Mouse (Mus musculus): ENCODE results near the gene Kirrel. TPM values are rescaled to one million over a fixed set of nuclear protein-coding genes. Genes with fewer than 3 reads are reported as not detected.

Gene Kirrel
- polyA plus RNA-seq, 1 experiment from 2014 or later = 11.6 TPM

GRCm38 (mm10) chr3:87082235-87082634 is 92.3 kb downstream of the Kirrel start:
- H3K4me1 ChIP-seq = no peaks in the 10 kb centered on the region
- H3K9me3 ChIP-seq (replicated peaks) = no peaks in the 10 kb centered on the region
- peaks cover 82% of the 10 kb centered on the region for H3K36me3 ChIP-seq
- no peak overlapping the region for H3K4me3 ChIP-seq
- H3K27ac ChIP-seq (replicated peaks) = no peak overlapping the region
- peak; percentile 64 for DNase-seq (ENCODE audit: low spot score)
- WGBS = 69% methylated on average over 3 of the region's 3 CpGs
- no peaks in the 10 kb centered on the region for H3K27me3 ChIP-seq (ENCODE audit: low read depth, poor library complexity, severe bottlenecking)

GRCm38 (mm10) chr3:87079751-87080150 is 94.8 kb downstream of the Kirrel start:
- Histone ChIP-seq H3K36me3 (peaks cover 57% of the 10 kb centered on the region), H3K27ac (replicated peaks) (no peak overlapping the region), H3K4me1 (no peaks in the 10 kb centered on the region), H3K27me3 (ENCODE audit: low read depth, poor library complexity, severe bottlenecking) (no peaks in the 10 kb centered on the region), H3K4me3 (no peak overlapping the region), H3K9me3 (replicated peaks) (no peaks in the 10 kb centered on the region)
- WGBS = 88% methylated on average over 4 of the region's 4 CpGs
- DNase-seq (ENCODE audit: low spot score) = no peak

GRCm38 (mm10) chr3:87079301-87079700 is 95.2 kb downstream of the Kirrel start:
- H3K36me3 ChIP-seq = peaks cover 53% of the 10 kb centered on the region
- DNase-seq (ENCODE audit: low spot score) = no peak

GRCm38 (mm10) chr3:87077681-87078080 is 96.9 kb downstream of the Kirrel start:
- 80% methylated on average over 9 of the region's 9 CpGs for WGBS
- Histone ChIP-seq H3K27me3 (ENCODE audit: low read depth, poor library complexity, severe bottlenecking) (no peaks in the 10 kb centered on the region), H3K4me3 (no peak overlapping the region), H3K27ac (replicated peaks) (no peak overlapping the region), H3K36me3 (peaks cover 36% of the 10 kb centered on the region), H3K9me3 (replicated peaks) (no peaks in the 10 kb centered on the region), H3K4me1 (peaks cover 3% of the 10 kb centered on the region; the same call in 1 of the 2 replicates)
- DNase-seq (ENCODE audit: low spot score) = no peak

More at GRCm38 (mm10) chr3:87079301-87079700, 95.2 kb downstream of the Kirrel start:
- Histone ChIP-seq H3K27me3 (ENCODE audit: low read depth, poor library complexity, severe bottlenecking) (no peaks in the 10 kb centered on the region), H3K27ac (replicated peaks) (no peak overlapping the region), H3K4me3 (no peak overlapping the region), H3K4me1 (no peaks in the 10 kb centered on the region), H3K9me3 (replicated peaks) (no peaks in the 10 kb centered on the region)
- WGBS = 93% methylated on average over 7 of the region's 7 CpGs

GRCm38 (mm10) chr3:87076899-87077298 is 97.6 kb downstream of the Kirrel start:
- no peaks in the 10 kb centered on the region for H3K9me3 ChIP-seq (replicated peaks)
- H3K27me3 ChIP-seq (ENCODE audit: low read depth, poor library complexity, severe bottlenecking) = no peaks in the 10 kb centered on the region
- no peak overlapping the region for H3K27ac ChIP-seq (replicated peaks)
- peaks cover 29% of the 10 kb centered on the region for H3K36me3 ChIP-seq
- H3K4me1 ChIP-seq = peaks cover 3% of the 10 kb centered on the region; the same call in 1 of the 2 replicates
- no peak for DNase-seq (ENCODE audit: low spot score)
- 87% methylated on average over 5 of the region's 5 CpGs for WGBS
- no peak overlapping the region for H3K4me3 ChIP-seq

- Histone ChIP-seq H3K27ac (replicated peaks) (0 out of 2 replicates have a peak overlapping the region, but pooled peaks have one; percentile 17), H3K36me3 (peaks cover 21% of the 10 kb centered on the region), H3K27me3 (ENCODE audit: low read depth, poor library complexity, severe bottlenecking) (no peaks in the 10 kb centered on the region), H3K4me1 (peaks cover 3% of the 10 kb centered on the region; the same call in 1 of the 2 replicates), H3K4me3 (no peak overlapping the region), H3K9me3 (replicated peaks) (no peaks in the 10 kb centered on the region)
- no peak for DNase-seq (ENCODE audit: low spot score)
- 89% methylated on average over 7 of the region's 7 CpGs for WGBS
Observed at GRCm38 (mm10) chr3:87076161-87076560, 98.4 kb downstream of the Kirrel start.

GRCm38 (mm10) chr3:87072612-87073515 is 101.7 kb downstream of the Kirrel start:
- H3K4me1 ChIP-seq = peaks cover 3% of the 10 kb centered on the region; the same call in 1 of the 2 replicates
- no peak overlapping the region for H3K4me3 ChIP-seq
- H3K27me3 ChIP-seq (ENCODE audit: low read depth, poor library complexity, severe bottlenecking) = no peaks in the 10 kb centered on the region
- H3K36me3 ChIP-seq = no peaks in the 10 kb centered on the region
- DNase-seq (ENCODE audit: low spot score) = no peak
- WGBS = 54% methylated on average over 13 of the region's 13 CpGs
- H3K27ac ChIP-seq (replicated peaks) = no peak overlapping the region
- H3K9me3 ChIP-seq (replicated peaks) = no peaks in the 10 kb centered on the region

GRCm38 (mm10) chr3:87072191-87072590 is 102.4 kb downstream of the Kirrel start:
- Histone ChIP-seq H3K4me1 (peaks cover 3% of the 10 kb centered on the region; the same call in 1 of the 2 replicates), H3K9me3 (replicated peaks) (no peaks in the 10 kb centered on the region), H3K36me3 (no peaks in the 10 kb centered on the region), H3K4me3 (no peak overlapping the region), H3K27me3 (ENCODE audit: low read depth, poor library complexity, severe bottlenecking) (no peaks in the 10 kb centered on the region), H3K27ac (replicated peaks) (no peak overlapping the region)
- WGBS = 88% methylated on average over 3 of the region's 3 CpGs
- no peak for DNase-seq (ENCODE audit: low spot score)

GRCm38 (mm10) chr3:87067396-87067975 is 107.1 kb downstream of the Kirrel start:
- H3K27ac ChIP-seq (replicated peaks) = no peak overlapping the region
- no peaks in the 10 kb centered on the region for H3K4me1 ChIP-seq
- no peaks in the 10 kb centered on the region for H3K27me3 ChIP-seq (ENCODE audit: low read depth, poor library complexity, severe bottlenecking)
- no peaks in the 10 kb centered on the region for H3K9me3 ChIP-seq (replicated peaks)
- WGBS = 84% methylated on average over 8 of the region's 8 CpGs
- no peak overlapping the region for H3K4me3 ChIP-seq
- DNase-seq (ENCODE audit: low spot score) = no peak
- no peaks in the 10 kb centered on the region for H3K36me3 ChIP-seq

GRCm38 (mm10) chr3:87053939-87054338 is 120.6 kb downstream of the Kirrel start:
- 81% methylated on average over 1 of the region's 1 CpGs for WGBS
- Histone ChIP-seq H3K36me3 (no peaks in the 10 kb centered on the region), H3K27ac (replicated peaks) (no peak overlapping the region), H3K9me3 (replicated peaks) (no peaks in the 10 kb centered on the region), H3K4me3 (no peak overlapping the region), H3K27me3 (ENCODE audit: low read depth, poor library complexity, severe bottlenecking) (no peaks in the 10 kb centered on the region), H3K4me1 (no peaks in the 10 kb centered on the region)
- no peak for DNase-seq (ENCODE audit: low spot score)

GRCm38 (mm10) chr3:87047801-87048200 is 126.7 kb downstream of the Kirrel start:
- H3K4me1 ChIP-seq = 0 out of 2 replicates have a peak, but pooled peaks cover 2% of the 10 kb centered on the region
- H3K9me3 ChIP-seq (replicated peaks) = no peaks in the 10 kb centered on the region
- H3K27me3 ChIP-seq (ENCODE audit: low read depth, poor library complexity, severe bottlenecking) = no peaks in the 10 kb centered on the region
- no peaks in the 10 kb centered on the region for H3K36me3 ChIP-seq
- no peak for DNase-seq (ENCODE audit: low spot score)
- 86% methylated on average over 5 of the region's 5 CpGs for WGBS
- no peak overlapping the region for H3K27ac ChIP-seq (replicated peaks)
- H3K4me3 ChIP-seq = no peak overlapping the region

- WGBS = 86% methylated on average over 2 of the region's 2 CpGs
Observed at GRCm38 (mm10) chr3:87041733-87042132, 132.8 kb downstream of the Kirrel start.

GRCm38 (mm10) chr3:87038500-87038899 is 136.0 kb downstream of the Kirrel start:
- H3K27ac ChIP-seq (replicated peaks) = no peak overlapping the region
- H3K4me3 ChIP-seq = no peak overlapping the region
- H3K27me3 ChIP-seq (ENCODE audit: low read depth, poor library complexity, severe bottlenecking) = no peaks in the 10 kb centered on the region
- no peaks in the 10 kb centered on the region for H3K36me3 ChIP-seq
- no peaks in the 10 kb centered on the region for H3K4me1 ChIP-seq
- no peak for DNase-seq (ENCODE audit: low spot score)
- H3K9me3 ChIP-seq (replicated peaks) = no peaks in the 10 kb centered on the region
- 84% methylated on average over 6 of the region's 6 CpGs for WGBS

More at GRCm38 (mm10) chr3:87041733-87042132, 132.8 kb downstream of the Kirrel start:
- no peaks in the 10 kb centered on the region for H3K9me3 ChIP-seq (replicated peaks)
- H3K27ac ChIP-seq (replicated peaks) = no peak overlapping the region
- no peak for DNase-seq (ENCODE audit: low spot score)
- H3K4me1 ChIP-seq = no peaks in the 10 kb centered on the region
- no peaks in the 10 kb centered on the region for H3K36me3 ChIP-seq
- no peaks in the 10 kb centered on the region for H3K27me3 ChIP-seq (ENCODE audit: low read depth, poor library complexity, severe bottlenecking)
- no peak overlapping the region for H3K4me3 ChIP-seq
